Mouse (Mus musculus): Measurements from ENCODE around the gene 4930595D18Rik. TPM values are rescaled to one million over a fixed set of nuclear protein-coding genes. Genes with fewer than 3 reads are reported as not detected.

The 4930595D18Rik gene
- polyA plus RNA-seq, 1 experiment from 2014 or later: not detected

DNA sequence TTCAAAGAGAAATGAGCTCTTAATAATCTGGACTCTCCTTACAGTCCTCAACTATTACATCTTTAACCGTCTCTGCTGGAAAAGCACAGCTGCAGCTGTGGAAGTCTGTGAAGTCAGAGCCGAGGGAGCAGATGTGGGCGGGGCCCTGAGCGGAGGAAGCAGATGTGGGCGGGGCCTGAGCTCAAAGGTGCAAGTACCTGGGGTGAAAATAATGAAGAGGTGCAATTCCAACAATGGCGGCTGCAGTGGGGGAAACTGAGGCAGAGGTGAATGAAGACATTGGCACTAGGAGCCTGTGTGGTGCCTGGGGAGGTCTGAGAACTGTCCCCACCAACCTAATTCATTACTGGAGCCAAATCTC is 34.1 kb downstream of the 4930595D18Rik start:
- Histone ChIP-seq H3K27ac (ENCODE audit: low read length) (no peak overlapping the region), H3K4me1 (replicated peaks; ENCODE audit: control insufficient read depth, insufficient read depth, low read length) (peaks cover 6% of the 10 kb centered on the region), H3K27me3 (ENCODE audit: control insufficient read depth, insufficient read depth, low read depth, low read length) (no peaks in the 10 kb centered on the region; the same call in 1 of the 2 replicates), H3K36me3 (ENCODE audit: control insufficient read depth, insufficient read depth, low read length) (no peaks in the 10 kb centered on the region), H3K9me3 (ENCODE audit: control insufficient read depth, low read length) (no peaks in the 10 kb centered on the region), H3K9ac (ENCODE audit: low read length) (no peak overlapping the region), H3K4me3 (ENCODE audit: low read length) (no peak overlapping the region), H3K4me2 (ENCODE audit: low read depth, low read length) (no peak overlapping the region)
- WGBS: 1% methylated on average over 6 of the region's 6 CpGs
- no peak for ATAC-seq (ENCODE audit: low read depth)

DNA sequence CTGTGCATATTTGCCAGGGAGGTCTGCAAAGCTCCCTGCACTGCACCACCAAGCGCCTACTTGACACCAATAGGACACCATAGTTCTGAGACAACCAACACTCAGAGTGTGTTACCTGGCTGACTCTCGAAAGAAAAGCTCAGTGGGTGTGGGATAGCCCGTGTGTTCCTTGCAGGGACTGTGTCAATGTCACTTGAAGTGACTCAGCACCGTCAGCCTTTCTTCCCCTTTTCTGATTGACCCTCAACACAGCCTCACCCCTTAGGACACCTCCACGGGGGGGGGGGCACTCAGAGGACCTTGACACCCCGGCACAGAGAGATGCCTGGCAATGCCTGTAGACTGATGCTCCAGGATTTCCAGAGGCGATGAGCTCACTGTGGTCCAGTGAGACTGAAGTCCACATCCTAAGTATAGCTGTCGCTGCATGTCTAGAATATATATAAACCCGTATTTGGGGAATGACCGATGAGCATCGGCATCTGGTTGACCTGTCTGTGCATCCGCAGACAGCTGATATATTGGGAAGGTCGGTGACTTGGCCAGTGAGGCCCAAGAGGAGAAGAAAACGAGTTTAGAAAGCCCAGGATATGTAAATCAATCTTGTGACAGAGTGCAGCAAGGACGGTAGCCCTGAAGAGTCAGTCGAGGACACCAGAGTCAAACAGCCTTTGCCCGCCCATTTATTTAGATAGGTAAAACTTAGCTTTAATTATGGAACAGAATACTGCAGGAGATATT is 34.6 kb downstream of the 4930595D18Rik start:
- no peak for ATAC-seq (ENCODE audit: low read depth)
- no peaks in the 10 kb centered on the region; the same call in 1 of the 2 replicates for H3K27me3 ChIP-seq (ENCODE audit: control insufficient read depth, insufficient read depth, low read depth, low read length)
- H3K4me3 ChIP-seq (ENCODE audit: low read length): no peak overlapping the region
- no peak overlapping the region for H3K4me2 ChIP-seq (ENCODE audit: low read depth, low read length)
- WGBS: 52% methylated on average over 17 of the region's 17 CpGs
- no peaks in the 10 kb centered on the region for H3K36me3 ChIP-seq (ENCODE audit: control insufficient read depth, insufficient read depth, low read length)
- no peaks in the 10 kb centered on the region for H3K9me3 ChIP-seq (ENCODE audit: control insufficient read depth, low read length)
- H3K27ac ChIP-seq (ENCODE audit: low read length): no peak overlapping the region
- H3K4me1 ChIP-seq (replicated peaks; ENCODE audit: control insufficient read depth, insufficient read depth, low read length): peaks cover 6% of the 10 kb centered on the region
- H3K9ac ChIP-seq (ENCODE audit: low read length): no peak overlapping the region

GRCm38 (mm10) chr12:111145269-111145668 is 39.0 kb downstream of the 4930595D18Rik start:
- Histone ChIP-seq H3K4me1 (replicated peaks; ENCODE audit: control insufficient read depth, insufficient read depth, low read length) (peaks cover 14% of the 10 kb centered on the region), H3K27me3 (ENCODE audit: control insufficient read depth, insufficient read depth, low read depth, low read length) (no peaks in the 10 kb centered on the region; the same call in 1 of the 2 replicates), H3K27ac (ENCODE audit: low read length) (no peak overlapping the region), H3K36me3 (ENCODE audit: control insufficient read depth, insufficient read depth, low read length) (no peaks in the 10 kb centered on the region), H3K4me3 (ENCODE audit: low read length) (no peak overlapping the region), H3K9ac (ENCODE audit: low read length) (no peak overlapping the region), H3K9me3 (ENCODE audit: control insufficient read depth, low read length) (no peaks in the 10 kb centered on the region), H3K4me2 (ENCODE audit: low read depth, low read length) (no peak overlapping the region)
- ATAC-seq (ENCODE audit: low read depth): no peak
- 33% methylated on average over 9 of the region's 9 CpGs for WGBS

- no peak overlapping the region for H3K4me2 ChIP-seq (ENCODE audit: low read depth, low read length)
- no peaks in the 10 kb centered on the region; the same call in 1 of the 2 replicates for H3K27me3 ChIP-seq (ENCODE audit: control insufficient read depth, insufficient read depth, low read depth, low read length)
- no peaks in the 10 kb centered on the region for H3K36me3 ChIP-seq (ENCODE audit: control insufficient read depth, insufficient read depth, low read length)
- H3K9me3 ChIP-seq (ENCODE audit: control insufficient read depth, low read length): no peaks in the 10 kb centered on the region
- no peak overlapping the region for H3K27ac ChIP-seq (ENCODE audit: low read length)
- H3K4me3 ChIP-seq (ENCODE audit: low read length): no peak overlapping the region
- H3K9ac ChIP-seq (ENCODE audit: low read length): no peak overlapping the region
- ATAC-seq (ENCODE audit: low read depth): no peak
- H3K4me1 ChIP-seq (replicated peaks; ENCODE audit: control insufficient read depth, insufficient read depth, low read length): peaks cover 14% of the 10 kb centered on the region
- 73% methylated on average over 2 of the region's 2 CpGs for WGBS
Measured at GRCm38 (mm10) chr12:111144598-111144997, 39.7 kb downstream of the 4930595D18Rik start.

DNA sequence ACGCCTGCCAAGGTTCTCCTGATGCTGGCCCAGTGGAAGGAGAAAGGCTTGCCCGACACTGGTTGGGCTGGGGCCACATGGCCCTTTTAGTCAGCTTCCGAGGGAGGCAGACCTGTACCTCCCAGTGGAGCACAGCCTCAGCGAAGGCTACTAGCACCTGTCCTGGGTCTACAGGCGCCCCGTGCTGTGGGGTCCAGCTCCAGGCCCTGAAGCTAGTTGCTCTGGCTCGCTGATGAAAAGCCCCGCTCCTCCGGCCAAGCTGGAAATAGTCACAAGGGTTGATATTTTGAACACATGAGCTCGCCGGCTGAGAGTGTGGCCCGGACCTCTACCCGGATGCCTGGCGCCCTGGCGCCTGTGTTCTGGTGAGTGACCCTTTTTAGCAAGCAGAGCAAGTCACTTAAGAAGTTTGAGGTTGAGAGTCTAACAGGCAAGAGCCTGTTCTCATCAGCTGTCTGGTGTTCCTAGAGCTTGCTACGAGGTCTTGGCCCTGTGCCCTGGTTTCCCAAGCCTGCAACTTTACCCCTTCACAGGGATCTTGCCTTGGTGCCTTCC is 40.7 kb downstream of the 4930595D18Rik start:
- H3K9ac ChIP-seq (ENCODE audit: low read length): 0 out of 2 replicates have a peak overlapping the region, but pooled peaks have one; percentile 18
- 59% methylated on average over 16 of the region's 16 CpGs for WGBS
- H3K4me1 ChIP-seq (replicated peaks; ENCODE audit: control insufficient read depth, insufficient read depth, low read length): peaks cover 14% of the 10 kb centered on the region
- peak; percentile 53; the same call in 1 of the 2 replicates for ATAC-seq (ENCODE audit: low read depth)
- peak overlapping the region; percentile 13; the same call in 1 of the 2 replicates for H3K4me2 ChIP-seq (ENCODE audit: low read depth, low read length)
- peak overlapping the region; percentile 10; the same call in 1 of the 2 replicates for H3K27ac ChIP-seq (ENCODE audit: low read length)
- no peaks in the 10 kb centered on the region for H3K36me3 ChIP-seq (ENCODE audit: control insufficient read depth, insufficient read depth, low read length)
- H3K9me3 ChIP-seq (ENCODE audit: control insufficient read depth, low read length): peaks cover 4% of the 10 kb centered on the region; the same call in 1 of the 2 replicates
- H3K4me3 ChIP-seq (ENCODE audit: low read length): no peak overlapping the region
- H3K27me3 ChIP-seq (ENCODE audit: control insufficient read depth, insufficient read depth, low read depth, low read length): no peaks in the 10 kb centered on the region; the same call in 1 of the 2 replicates

DNA sequence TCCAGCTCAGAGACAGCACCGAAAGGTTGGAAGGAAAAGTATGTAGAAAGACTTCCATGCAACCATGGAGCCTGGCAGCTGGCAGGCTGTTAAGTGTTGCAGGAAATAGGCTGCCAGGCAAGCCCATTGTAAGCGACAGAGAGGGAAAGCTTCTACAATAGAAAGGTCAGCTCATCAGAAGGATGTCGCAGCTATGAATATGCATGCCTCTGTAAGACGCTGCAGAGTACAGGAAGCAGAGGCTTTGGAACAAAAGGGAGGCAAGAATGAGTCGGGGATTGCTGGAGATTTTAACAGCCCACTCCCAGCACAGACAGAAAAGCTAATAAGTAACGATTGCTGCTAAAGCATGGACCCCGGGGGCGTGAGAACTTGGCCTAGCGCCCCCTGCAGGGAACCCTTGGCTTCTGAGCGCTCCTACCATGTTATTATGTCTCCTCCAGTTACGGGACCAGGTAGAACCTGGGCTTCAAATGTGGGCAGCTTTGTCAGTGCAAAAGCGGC is 41.2 kb downstream of the 4930595D18Rik start:
- H3K9me3 ChIP-seq (ENCODE audit: control insufficient read depth, low read length): peaks cover 4% of the 10 kb centered on the region; the same call in 1 of the 2 replicates
- peak overlapping the region; percentile 13; the same call in 1 of the 2 replicates for H3K4me2 ChIP-seq (ENCODE audit: low read depth, low read length)
- no peaks in the 10 kb centered on the region for H3K36me3 ChIP-seq (ENCODE audit: control insufficient read depth, insufficient read depth, low read length)
- no peak overlapping the region for H3K4me3 ChIP-seq (ENCODE audit: low read length)
- H3K27ac ChIP-seq (ENCODE audit: low read length): peak overlapping the region; percentile 47; the same call in 1 of the 2 replicates
- H3K27me3 ChIP-seq (ENCODE audit: control insufficient read depth, insufficient read depth, low read depth, low read length): no peaks in the 10 kb centered on the region; the same call in 1 of the 2 replicates
- H3K4me1 ChIP-seq (replicated peaks; ENCODE audit: control insufficient read depth, insufficient read depth, low read length): peaks cover 14% of the 10 kb centered on the region
- 25% methylated on average over 12 of the region's 12 CpGs for WGBS
- peak; percentile 64 for ATAC-seq (ENCODE audit: low read depth)
- no peak overlapping the region for H3K9ac ChIP-seq (ENCODE audit: low read length)

GRCm38 (mm10) chr12:111137079-111137478 is 47.2 kb downstream of the 4930595D18Rik start:
- peaks cover 6% of the 10 kb centered on the region; the same call in 1 of the 2 replicates for H3K4me1 ChIP-seq (replicated peaks; ENCODE audit: control insufficient read depth, insufficient read depth, low read length)
- ATAC-seq (ENCODE audit: low read depth): no peak
- peaks cover 4% of the 10 kb centered on the region; the same call in 1 of the 2 replicates for H3K9me3 ChIP-seq (ENCODE audit: control insufficient read depth, low read length)
- no peak overlapping the region for H3K9ac ChIP-seq (ENCODE audit: low read length)
- H3K4me3 ChIP-seq (ENCODE audit: low read length): no peak overlapping the region
- H3K4me2 ChIP-seq (ENCODE audit: low read depth, low read length): no peak overlapping the region
- no peak overlapping the region for H3K27ac ChIP-seq (ENCODE audit: low read length)
- WGBS: 71% methylated on average over 2 of the region's 2 CpGs
- no peaks in the 10 kb centered on the region for H3K36me3 ChIP-seq (ENCODE audit: control insufficient read depth, insufficient read depth, low read length)
- H3K27me3 ChIP-seq (ENCODE audit: control insufficient read depth, insufficient read depth, low read depth, low read length): no peaks in the 10 kb centered on the region

GRCm38 (mm10) chr12:111135953-111136352 is 48.3 kb downstream of the 4930595D18Rik start:
- no peaks in the 10 kb centered on the region for H3K27me3 ChIP-seq (ENCODE audit: control insufficient read depth, insufficient read depth, low read depth, low read length)
- H3K4me3 ChIP-seq (ENCODE audit: low read length): no peak overlapping the region
- H3K4me2 ChIP-seq (ENCODE audit: low read depth, low read length): no peak overlapping the region
- WGBS: 59% methylated on average over 3 of the region's 3 CpGs
- no peaks in the 10 kb centered on the region for H3K36me3 ChIP-seq (ENCODE audit: control insufficient read depth, insufficient read depth, low read length)
- H3K9ac ChIP-seq (ENCODE audit: low read length): no peak overlapping the region
- ATAC-seq (ENCODE audit: low read depth): no peak
- H3K9me3 ChIP-seq (ENCODE audit: control insufficient read depth, low read length): peaks cover 4% of the 10 kb centered on the region; the same call in 1 of the 2 replicates
- H3K4me1 ChIP-seq (replicated peaks; ENCODE audit: control insufficient read depth, insufficient read depth, low read length): peaks cover 6% of the 10 kb centered on the region; the same call in 1 of the 2 replicates
- no peak overlapping the region for H3K27ac ChIP-seq (ENCODE audit: low read length)

Data from lung, embryonic 16.5 days (tissue).